Mouse (Mus musculus): ENCODE results near the gene Kcnj10. TPM values are rescaled to one million over a fixed set of nuclear protein-coding genes. Genes with fewer than 3 reads are reported as not detected.

The Kcnj10 gene
- polyA plus RNA-seq, 1 experiment, result 112 TPM

GRCm38 (mm10) chr1:172368768-172369418, 27.9 kb downstream of the Kcnj10 start:
- DNase-seq (ENCODE audit: extremely low spot score in 1 of 2, low spot score in 1 of 2), result peak in 1 of 2 experiments; percentile 34

- DNase-seq (ENCODE audit: extremely low spot score in 1 of 2, low spot score in 1 of 2), result peak; percentile 96 to 99
These were observed 35.2 kb downstream of the Kcnj10 start, which contains the start of gene Pigm for GRCm38 (mm10) chr1:172376198-172376667. Gene Pigm, plus strand, starts transcription at chr1:172376546.

DNA sequence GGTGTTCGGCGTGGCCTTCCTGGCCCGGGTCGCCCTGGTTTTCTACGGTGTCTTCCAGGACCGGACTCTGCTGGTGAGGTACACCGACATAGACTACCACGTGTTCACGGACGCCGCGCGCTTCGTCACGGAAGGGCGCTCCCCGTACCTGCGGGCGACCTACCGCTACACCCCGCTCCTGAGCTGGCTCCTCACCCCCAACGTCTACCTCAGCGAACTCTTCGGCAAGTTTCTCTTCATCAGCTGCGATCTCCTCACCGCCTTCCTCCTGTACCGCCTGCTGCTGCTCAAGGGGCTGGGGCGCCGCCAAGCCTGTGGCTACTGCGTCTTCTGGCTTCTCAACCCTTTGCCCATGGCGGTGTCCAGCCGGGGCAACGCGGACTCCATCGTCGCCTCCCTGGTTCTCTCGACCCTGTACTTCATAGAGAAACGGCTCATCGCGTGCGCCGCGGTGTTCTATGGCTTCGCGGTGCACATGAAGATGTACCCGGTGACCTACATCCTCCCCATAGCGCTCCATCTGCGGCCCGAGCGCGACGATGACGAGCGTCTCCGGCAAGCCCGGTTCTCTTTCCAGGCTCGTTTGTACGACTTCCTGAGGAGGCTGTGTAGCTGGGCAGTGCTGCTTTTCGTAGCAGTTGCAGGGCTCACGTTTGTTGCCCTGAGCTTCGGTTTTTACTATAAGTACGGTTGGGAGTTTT, 35.9 kb downstream of the Kcnj10 start:
- DNase-seq (ENCODE audit: extremely low spot score in 1 of 2, low spot score in 1 of 2), result no peak

GRCm38 (mm10) chr1:172380066-172380465, 39.1 kb downstream of the Kcnj10 start:
- DNase-seq (ENCODE audit: extremely low spot score in 1 of 2, low spot score in 1 of 2), result no peak

- no peak for DNase-seq (ENCODE audit: extremely low spot score in 1 of 2, low spot score in 1 of 2)
These were observed 41.1 kb downstream of the Kcnj10 start for GRCm38 (mm10) chr1:172382090-172382489.

DNA sequence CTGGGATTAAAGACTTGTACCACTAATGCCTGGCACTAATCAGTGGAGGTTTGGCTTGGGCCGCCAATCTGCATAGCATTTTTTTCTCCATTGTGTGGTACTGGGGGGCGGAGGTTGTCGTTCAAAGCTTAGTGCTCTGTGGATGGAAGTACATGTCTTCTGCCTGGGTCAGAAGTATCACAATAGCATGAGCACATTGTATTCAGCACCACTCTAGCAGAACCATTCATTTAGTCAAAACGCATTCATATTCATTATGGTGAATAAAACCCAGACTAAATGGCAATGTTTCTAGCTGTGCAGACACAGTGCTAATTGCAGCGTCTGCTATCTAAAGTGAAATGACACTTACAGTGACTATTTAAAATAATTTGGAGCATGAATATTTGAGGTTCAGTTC, 46.2 kb downstream of the Kcnj10 start:
- no peak for DNase-seq (ENCODE audit: extremely low spot score in 1 of 2, low spot score in 1 of 2)

DNA sequence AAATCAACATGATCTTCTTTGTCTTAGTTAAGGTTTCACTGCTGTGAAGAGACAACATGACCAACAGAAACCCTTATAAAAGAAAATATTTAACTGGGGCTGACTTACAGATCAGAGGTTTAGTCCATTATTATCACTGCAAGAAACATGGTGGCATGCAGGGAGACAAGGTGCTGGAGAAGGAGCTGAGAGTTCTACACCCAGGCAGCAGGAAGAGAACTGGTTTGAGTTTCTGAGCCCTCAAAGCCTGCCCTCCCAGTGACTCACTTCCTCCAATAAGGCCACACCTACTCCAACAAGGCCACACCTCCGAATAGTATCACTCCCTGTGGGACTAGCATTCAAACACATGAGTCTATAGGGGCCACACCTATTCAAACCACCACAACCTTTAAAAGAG, 49.8 kb downstream of the Kcnj10 start:
- no peak for DNase-seq (ENCODE audit: extremely low spot score in 1 of 2, low spot score in 1 of 2)

GRCm38 (mm10) chr1:172391807-172392581, 51.0 kb downstream of the Kcnj10 start:
- DNase-seq (ENCODE audit: extremely low spot score in 1 of 2, low spot score in 1 of 2), result no peak

DNA sequence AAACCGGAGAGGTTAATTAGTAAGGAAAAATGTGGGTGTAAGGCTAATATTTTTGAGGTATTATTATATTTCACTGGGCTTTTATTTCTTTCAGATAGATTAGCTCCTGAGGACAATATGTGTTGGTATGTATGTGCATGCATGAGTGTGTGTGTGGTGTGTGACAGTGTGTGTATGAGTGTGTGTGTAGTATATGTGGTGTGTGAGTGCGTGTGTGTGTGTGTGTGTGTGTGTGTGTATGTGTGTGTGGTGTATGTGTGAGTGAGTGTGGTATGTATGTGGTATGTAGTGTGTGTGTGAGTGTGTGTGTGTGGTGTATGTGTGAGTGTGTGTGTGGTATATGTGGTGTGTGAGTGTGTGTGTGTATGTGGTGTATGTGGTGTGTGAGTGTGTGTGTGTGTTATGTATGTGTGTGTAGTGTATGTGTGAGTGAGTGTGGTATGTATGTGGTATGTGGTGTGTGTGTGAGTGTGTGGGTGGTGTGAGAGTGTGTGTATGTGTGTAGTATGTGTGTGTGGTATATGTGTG, 51.7 kb downstream of the Kcnj10 start:
- no peak for DNase-seq (ENCODE audit: extremely low spot score in 1 of 2, low spot score in 1 of 2)

- DNase-seq (ENCODE audit: extremely low spot score in 1 of 2, low spot score in 1 of 2), result no peak
These were observed 52.7 kb downstream of the Kcnj10 start for GRCm38 (mm10) chr1:172393739-172394138.

GRCm38 (mm10) chr1:172396996-172397752, 56.2 kb downstream of the Kcnj10 start:
- DNase-seq (ENCODE audit: extremely low spot score in 1 of 2, low spot score in 1 of 2), result no peak

GRCm38 (mm10) chr1:172406077-172406706, 65.2 kb downstream of the Kcnj10 start:
- DNase-seq (ENCODE audit: extremely low spot score in 1 of 2, low spot score in 1 of 2), result no peak

DNA sequence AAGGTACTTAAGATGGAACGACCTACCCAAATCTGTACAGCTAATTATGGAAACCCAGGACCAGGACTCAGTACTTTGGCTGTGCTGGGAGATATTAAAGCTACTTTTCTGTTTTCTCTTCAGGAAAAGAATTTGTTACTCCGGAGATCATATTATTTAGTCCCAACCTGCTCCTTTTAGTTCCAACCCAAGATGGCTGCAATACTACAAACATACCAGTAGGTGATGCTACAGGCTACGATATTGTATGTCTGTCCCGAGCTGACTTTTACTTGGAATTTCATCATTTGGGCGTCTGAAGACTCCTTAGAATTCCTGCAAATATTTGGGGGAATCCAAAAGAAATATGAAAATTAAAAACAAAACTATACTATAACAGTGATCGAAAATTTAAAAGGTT, 68.0 kb downstream of the Kcnj10 start:
- DNase-seq (ENCODE audit: extremely low spot score in 1 of 2, low spot score in 1 of 2), result peak in 1 of 2 experiments; percentile 80

DNA sequence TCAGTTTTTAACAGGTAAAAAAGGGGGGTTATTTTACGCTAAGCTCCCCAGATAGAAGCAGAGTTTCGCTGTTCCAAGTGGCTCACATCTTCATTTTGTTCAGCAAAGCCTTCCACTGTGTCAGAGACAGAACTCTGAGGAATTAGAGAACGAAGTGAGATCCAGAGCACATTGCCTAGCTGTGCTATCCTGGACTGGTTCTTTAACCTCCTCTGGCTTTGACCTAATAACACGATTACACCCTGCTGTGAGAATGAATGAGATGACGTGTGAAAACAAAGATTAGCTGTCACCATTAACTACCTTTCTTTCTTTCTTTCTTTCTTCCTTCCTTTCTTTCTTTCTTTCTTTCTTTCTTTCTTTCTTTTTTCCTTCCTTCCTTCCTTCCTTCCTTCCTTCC, 68.4 kb downstream of the Kcnj10 start:
- no peak for DNase-seq (ENCODE audit: extremely low spot score in 1 of 2, low spot score in 1 of 2)

- DNase-seq (ENCODE audit: extremely low spot score in 1 of 2, low spot score in 1 of 2), result peak in 1 of 2 experiments; percentile 79
These were observed 69.8 kb downstream of the Kcnj10 start for GRCm38 (mm10) chr1:172410806-172411205.

GRCm38 (mm10) chr1:172412204-172412603, 71.2 kb downstream of the Kcnj10 start:
- peak in 1 of 2 experiments; percentile 91 for DNase-seq (ENCODE audit: extremely low spot score in 1 of 2, low spot score in 1 of 2)

GRCm38 (mm10) chr1:172413491-172414230, 72.7 kb downstream of the Kcnj10 start:
- no peak for DNase-seq (ENCODE audit: extremely low spot score in 1 of 2, low spot score in 1 of 2)

DNA sequence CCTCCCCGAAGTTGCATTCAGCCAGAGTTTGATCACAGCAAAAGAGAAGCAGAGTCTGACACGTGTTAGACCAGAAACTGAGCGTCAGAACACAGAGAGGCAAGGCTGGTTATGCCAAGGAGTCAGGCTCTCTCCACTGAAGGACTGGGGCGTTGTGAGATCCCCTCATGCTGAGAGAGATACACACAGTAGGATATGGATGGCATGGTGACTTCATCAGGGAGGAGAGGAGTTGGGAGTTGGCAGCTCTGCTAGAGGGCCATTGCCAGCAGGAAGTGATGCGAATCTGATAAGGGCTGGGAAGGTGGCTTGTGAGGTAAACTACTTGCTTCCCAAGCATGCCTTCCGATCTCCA, 73.2 kb downstream of the Kcnj10 start:
- no peak for DNase-seq (ENCODE audit: extremely low spot score in 1 of 2, low spot score in 1 of 2)

DNA sequence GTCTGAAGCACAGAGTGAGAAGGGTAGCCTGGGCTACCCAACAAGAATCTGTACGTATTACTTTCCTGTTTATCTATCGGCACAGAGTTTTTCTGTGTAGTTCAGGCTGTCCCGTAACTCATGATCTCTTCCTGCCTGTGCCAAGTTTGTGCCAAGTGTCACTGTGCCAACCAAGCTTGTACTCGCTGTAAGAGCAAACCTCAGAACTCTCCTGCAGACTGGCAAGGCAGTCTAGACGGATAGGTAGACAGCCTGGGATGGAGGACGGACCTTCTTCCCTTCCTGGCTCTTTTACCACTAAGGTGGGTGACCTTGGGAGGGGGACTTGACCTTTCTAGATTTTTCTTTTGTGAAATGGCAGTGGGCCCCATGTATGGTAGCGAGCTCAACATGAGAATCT, 74.1 kb downstream of the Kcnj10 start:
- DNase-seq (ENCODE audit: extremely low spot score in 1 of 2, low spot score in 1 of 2), result no peak
